Mouse (Mus musculus) right cerebral cortex, postnatal 36 days (tissue): ENCODE results near the gene Slk.
"Not testable (repeated sequence)": the region's sequence is repeated elsewhere in the genome, so short reads cannot be mapped to it uniquely, and the experiment has no call there.

Source experiments
- DNase-seq, 2 experiments: peaks; one replicate each; pipeline ENCODE4 v3.0.0; 2022; ENCODE audit warnings: low spot score in 2 of 2, mixed read lengths in 1 of 2

Gene Slk

GRCm38 (mm10) chr19:47570042-47570441 lies 9.4 kb upstream of the Slk start:
- no peak for DNase-seq

GRCm38 (mm10) chr19:47571981-47572380 lies 7.5 kb upstream of the Slk start:
- DNase-seq, result not testable (repeated sequence)

GRCm38 (mm10) chr19:47573718-47574117 lies 5.8 kb upstream of the Slk start:
- DNase-seq, result no peak

- no peak for DNase-seq
Measured at GRCm38 (mm10) chr19:47578581-47579224, 775 bp upstream of the Slk start.

GRCm38 (mm10) chr19:47579788-47580631 lies 532 bp downstream of the Slk start:
- DNase-seq, result no peak

GRCm38 (mm10) chr19:47585772-47586171 lies 6.3 kb downstream of the Slk start:
- DNase-seq, result no peak

GRCm38 (mm10) chr19:47587009-47587408 lies 7.5 kb downstream of the Slk start:
- no peak for DNase-seq

- DNase-seq, result no peak
Measured at GRCm38 (mm10) chr19:47608513-47608912, 29.0 kb downstream of the Slk start.

GRCm38 (mm10) chr19:47613442-47613841 lies 34.0 kb downstream of the Slk start:
- DNase-seq, result no peak

GRCm38 (mm10) chr19:47621478-47621877 lies 42.0 kb downstream of the Slk start:
- no peak for DNase-seq

GRCm38 (mm10) chr19:47624940-47625711 lies 45.6 kb downstream of the Slk start:
- no peak for DNase-seq

GRCm38 (mm10) chr19:47627450-47627849 lies 48.0 kb downstream of the Slk start:
- DNase-seq, result peak; percentile 41 to 52

GRCm38 (mm10) chr19:47629068-47629467 lies 49.6 kb downstream of the Slk start:
- no peak for DNase-seq

- no peak for DNase-seq
Measured at GRCm38 (mm10) chr19:47630381-47630780, 50.9 kb downstream of the Slk start.

GRCm38 (mm10) chr19:47631799-47632198 lies 52.3 kb downstream of the Slk start:
- no peak for DNase-seq

- no peak for DNase-seq
Measured at GRCm38 (mm10) chr19:47635380-47635779, 55.9 kb downstream of the Slk start.

- DNase-seq, result no peak
Measured at GRCm38 (mm10) chr19:47643910-47644309, 64.4 kb downstream of the Slk start.

- no peak for DNase-seq
Measured at GRCm38 (mm10) chr19:47645583-47645982, 66.1 kb downstream of the Slk start.

- no peak for DNase-seq
Measured at GRCm38 (mm10) chr19:47646508-47647120, 67.1 kb downstream of the Slk start.

- DNase-seq, result no peak
Measured at GRCm38 (mm10) chr19:47649071-47649470, 69.6 kb downstream of the Slk start.

- no peak for DNase-seq
Measured at GRCm38 (mm10) chr19:47650366-47651159, 71.1 kb downstream of the Slk start.
